Mouse (Mus musculus) left cerebral cortex, postnatal 4 days (tissue): ENCODE data around the gene Reln. TPM values are rescaled to one million over a fixed set of nuclear protein-coding genes. Genes with fewer than 3 reads are reported as not detected.
A peak's percentile ranks its signal among the peaks of the same experiment; 100 is the strongest.

Source experiments
- DNase-seq: peaks from one replicate; pipeline ENCODE4 v3.0.0-alpha.2; 2022
- intact Hi-C: fragments of 180-260 bp; cut with DNase I; formaldehyde crosslinking; loops from one replicate; pipeline ENCODE4 v1.15.1; 2025
- total RNA-seq, 2 experiments: library from RNA; stranded (reverse); gene quantifications; 2 replicates each; pipeline ENCODE4 v1.2.3; 2021

The Reln gene
- total RNA-seq, 2 experiments from 2014 or later = 170 to 177 TPM

DNA sequence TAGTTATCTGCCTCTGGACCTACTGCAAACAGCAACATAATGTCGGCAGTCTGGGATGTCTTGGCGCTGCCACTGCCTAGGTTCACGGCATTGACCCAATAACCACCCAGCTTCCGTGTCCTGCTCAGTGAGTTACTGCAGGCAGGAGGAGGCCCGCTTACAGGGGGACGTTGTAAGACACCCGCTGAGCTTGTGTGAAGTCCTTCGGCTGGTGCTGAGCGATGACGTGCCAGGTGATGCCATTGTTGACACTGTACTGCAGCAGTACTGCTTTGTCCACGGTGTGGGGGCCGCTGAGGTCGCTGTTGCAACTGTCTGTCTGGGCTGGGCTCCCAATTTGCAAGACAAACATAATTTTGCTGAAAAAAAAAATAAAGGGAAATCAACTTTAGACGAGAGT lies 447.9 kb downstream of the Reln start:
- intact Hi-C loops = no loop called here
- no peak for DNase-seq

- DNase-seq = no peak
- intact Hi-C loops = no loop called here
Observed at GRCm38 (mm10) chr5:21894168-21894567, 450.3 kb downstream of the Reln start.

DNA sequence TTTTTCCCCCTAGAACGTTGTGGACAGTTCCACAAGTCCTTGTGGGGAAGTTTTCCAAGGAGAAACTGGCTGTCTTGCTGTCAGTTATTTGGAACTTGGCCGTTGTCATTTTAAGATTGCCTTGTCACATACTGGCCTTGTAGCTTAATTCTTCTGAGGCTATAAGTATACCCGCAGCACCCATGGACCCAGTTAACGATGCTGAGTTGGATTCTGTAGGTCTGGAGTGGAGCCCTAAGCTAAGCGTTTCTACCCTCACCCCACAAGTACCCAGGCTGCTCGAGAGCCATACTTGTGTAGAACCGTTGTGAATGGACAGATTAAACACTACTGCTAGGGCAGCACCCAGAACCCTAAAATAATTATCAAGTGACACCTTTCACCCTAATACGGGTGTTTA lies 477.8 kb downstream of the Reln start:
- no peak for DNase-seq
- intact Hi-C loops = no loop called here

- intact Hi-C loops = no loop called here
- peak; percentile 25 for DNase-seq
Observed at GRCm38 (mm10) chr5:21866311-21866712, 478.2 kb downstream of the Reln start.

DNA sequence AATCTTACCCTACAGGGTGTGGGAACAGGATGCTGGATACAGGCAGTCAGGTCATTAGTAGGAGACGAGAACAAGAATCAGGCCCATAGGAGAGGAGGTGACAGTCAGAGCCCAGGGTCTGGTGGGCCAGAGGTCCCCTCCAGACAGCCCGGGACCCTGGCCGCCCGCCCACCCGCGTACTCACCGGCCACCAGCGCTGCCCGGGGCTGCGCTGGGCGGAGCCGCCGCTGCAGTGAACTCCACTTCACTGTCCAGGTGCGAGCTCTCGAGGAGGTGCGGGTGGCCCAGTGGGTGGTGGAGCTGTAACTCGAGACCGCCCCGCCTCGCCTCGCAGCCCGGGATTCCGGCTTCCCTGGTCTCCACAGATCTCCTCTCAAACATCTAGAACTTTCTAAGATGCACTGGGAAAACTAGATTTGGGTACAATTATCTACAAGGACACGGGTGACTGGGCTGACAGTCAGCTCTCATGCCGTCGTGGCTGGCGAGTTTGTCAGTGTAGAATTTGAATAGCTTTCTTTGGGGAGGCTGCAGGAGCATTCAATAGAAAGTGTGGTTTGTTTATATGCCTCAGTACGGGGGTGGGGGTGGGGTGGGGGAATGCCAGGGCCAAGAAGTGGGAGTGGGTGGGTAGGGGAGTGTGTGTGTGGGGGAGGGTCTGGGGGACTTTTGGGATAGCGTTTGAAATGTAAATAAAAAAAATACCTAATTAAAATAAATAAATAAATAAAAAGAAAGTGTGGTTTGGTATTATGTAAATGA lies 479.0 kb downstream of the Reln start, which contains the start of gene Slc26a5:
Gene Slc26a5, minus strand, starts transcription at position 259 of the 762 bp plus-strand sequence.
- peak; percentile 8 for DNase-seq

GRCm38 (mm10) chr5:21858653-21859052 lies 485.8 kb downstream of the Reln start:
- intact Hi-C loops = no loop called here
- DNase-seq = no peak

More for the DNA sequence above, 479.0 kb downstream of the Reln start, which contains the start of gene Slc26a5:
- intact Hi-C loops = no loop called here

- intact Hi-C loops = no loop called here
- no peak for DNase-seq
Observed at GRCm38 (mm10) chr5:21851679-21852340, 492.7 kb downstream of the Reln start.

DNA sequence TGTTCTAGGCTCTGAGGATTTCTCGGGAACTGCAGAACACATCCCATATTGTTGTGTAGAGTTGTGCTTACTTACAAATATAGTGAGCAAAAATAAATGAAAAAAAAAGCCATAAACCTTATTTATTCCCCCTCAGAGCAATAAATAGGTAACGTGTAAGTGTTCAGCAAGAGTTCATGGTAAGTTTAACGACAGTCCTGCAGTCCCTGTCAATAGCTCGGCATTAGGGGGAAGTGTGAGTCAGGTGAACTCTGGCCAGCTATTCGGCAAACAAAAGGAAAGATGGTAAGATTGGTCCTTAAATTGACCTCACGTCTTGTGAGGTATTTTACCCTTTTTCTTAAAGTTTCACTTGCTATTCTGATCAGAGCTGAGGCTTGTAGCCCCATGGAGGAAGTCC lies 497.1 kb downstream of the Reln start:
- DNase-seq = no peak
- intact Hi-C loops = no loop called here

DNA sequence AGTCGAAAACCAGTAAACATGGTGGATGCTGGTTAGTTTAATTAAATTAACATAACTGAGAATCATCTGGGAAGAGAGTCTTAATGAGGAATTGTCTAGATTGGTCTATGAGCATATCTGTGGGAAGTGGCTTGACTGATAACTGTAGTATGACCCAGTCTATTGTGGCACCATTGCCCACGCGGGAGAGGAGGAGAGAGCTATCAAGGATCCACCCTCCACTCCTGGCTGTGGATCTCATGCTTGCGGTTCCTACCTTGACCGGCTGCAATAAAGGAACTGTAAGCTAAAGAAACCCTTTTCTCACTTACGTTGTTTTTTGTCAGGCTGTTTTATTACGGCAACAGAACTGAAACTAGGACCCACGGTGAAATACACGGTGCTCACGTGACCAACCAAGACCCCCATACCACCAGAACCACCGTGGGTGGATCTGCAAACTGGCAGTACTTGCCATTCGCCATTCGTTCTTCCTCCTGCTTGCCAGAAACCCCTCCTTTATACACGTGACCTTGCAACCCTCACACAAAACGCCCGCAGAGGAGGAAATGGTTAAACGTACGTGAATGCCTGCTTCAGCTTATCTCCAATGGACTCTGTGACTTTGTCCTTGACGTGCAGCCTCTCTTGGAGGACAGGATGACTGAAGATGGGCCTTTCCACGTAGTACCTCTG lies 497.7 kb downstream of the Reln start:
- DNase-seq = no peak
- intact Hi-C loops = no loop called here

GRCm38 (mm10) chr5:21844676-21845075 lies 499.8 kb downstream of the Reln start:
- DNase-seq = no peak
- intact Hi-C loops = no loop called here

Other genes with a start within 250 kb of the Reln start
- 10 to 100 TPM; 22.7 to 24.4 TPM for gene Orc5, start 205.7 kb upstream of the Reln start, total RNA-seq